Mouse (Mus musculus) thymus, postnatal 36 days (tissue): ENCODE measurements around the gene Pex6.
A peak's percentile ranks its signal among the peaks of the same experiment; 100 is the strongest.

Source experiments
- DNase-seq, 2 experiments: peaks; one replicate each; pipeline ENCODE4 v3.0.0; 2022; ENCODE audit warnings: mixed read lengths in 2 of 2

The Pex6 gene

DNA sequence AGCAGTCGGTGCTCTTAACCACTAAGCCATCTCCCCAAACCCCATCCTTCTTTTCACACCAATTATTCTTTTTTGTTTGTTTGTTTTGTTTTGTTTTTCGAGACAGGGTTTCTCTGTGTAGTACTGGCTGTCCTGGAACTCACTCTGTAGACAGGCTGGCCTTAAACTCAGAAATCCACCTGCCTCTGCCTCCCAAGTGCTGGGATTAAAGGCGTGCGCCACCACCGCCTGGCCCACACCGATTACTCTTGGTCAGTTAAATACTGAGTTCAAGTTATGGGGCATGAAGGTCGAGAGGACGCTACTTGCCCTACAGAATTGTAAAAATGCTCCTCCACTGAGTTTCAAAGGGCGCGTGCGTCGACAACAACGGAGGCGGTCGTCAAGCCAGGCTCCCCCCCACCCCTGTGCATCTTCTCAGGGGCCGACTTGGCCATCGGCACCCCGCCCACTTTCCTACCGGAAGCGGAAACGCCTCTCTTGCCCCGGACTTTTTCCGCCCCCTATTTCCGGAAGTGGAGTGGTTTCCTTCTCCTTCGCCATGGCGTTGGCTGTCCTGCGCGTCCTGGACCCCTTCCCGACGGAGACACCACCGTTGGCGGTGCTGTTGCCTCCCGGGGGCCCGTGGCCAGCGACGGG, at the start of gene Pex6:
Gene Pex6, plus strand, starts transcription at position 505 of the 639 bp plus-strand sequence.
- DNase-seq, result peak; percentile 89 to 92

DNA sequence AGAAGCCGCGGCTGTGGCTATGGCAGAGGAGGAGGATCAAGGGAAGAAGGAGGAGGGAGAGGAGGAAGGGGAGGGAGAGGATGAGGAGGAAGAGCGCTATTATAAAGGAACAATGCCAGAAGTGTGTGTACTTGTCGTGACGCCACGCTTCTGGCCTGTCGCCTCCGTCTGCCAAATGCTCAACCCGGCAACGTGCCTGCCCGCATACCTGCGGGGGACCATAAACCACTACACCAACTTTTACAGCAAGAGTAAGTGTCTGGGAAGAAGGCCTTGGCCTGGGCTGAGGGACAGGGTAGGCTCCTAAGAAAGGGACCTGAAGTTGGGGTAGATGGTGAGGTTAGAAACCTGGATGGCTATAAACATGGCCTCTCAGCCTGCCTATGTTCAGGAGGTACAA, 49.3 kb upstream of the Pex6 start:
- no peak for DNase-seq

DNA sequence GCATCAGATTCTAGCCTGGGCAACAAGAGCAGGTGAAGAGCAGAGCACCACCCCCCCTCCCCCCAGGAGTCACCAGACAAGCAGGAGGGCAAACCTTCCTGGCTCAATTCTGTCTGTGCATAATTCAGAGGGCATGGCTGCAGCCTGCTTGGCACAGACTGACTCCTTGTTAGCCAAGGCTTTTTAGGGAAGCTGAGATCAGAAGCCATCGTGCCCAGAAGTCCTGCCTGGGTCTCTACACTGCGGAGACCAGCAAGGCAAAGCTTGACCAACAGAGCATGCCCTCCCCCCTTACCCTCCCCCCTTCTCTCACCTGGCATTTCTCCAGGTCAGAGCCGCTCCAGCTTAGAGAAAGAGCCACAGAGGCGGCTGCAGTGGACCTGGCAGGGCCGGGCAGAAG, 48.5 kb upstream of the Pex6 start:
- DNase-seq, result no peak

DNA sequence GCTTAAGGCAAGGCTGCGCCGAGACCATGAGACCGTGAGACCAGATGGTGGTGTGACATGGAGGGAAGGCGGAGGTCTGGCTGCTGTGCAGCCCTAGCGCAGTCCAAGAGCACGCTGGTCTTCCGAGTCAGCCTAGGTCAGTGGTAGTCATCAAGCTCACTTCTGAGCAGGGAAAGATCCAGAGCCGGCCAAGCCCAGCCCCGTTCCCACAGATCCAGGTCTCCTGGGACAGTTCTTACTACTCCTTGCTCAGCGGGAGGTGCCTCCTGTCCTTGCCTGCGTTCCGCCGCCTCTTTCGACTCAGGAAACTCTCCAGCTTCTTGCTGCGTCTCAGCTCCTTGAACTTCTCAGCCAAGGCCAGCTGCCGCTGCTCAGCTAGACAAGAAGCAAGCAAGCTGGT, 43.6 kb upstream of the Pex6 start:
- no peak for DNase-seq

DNA sequence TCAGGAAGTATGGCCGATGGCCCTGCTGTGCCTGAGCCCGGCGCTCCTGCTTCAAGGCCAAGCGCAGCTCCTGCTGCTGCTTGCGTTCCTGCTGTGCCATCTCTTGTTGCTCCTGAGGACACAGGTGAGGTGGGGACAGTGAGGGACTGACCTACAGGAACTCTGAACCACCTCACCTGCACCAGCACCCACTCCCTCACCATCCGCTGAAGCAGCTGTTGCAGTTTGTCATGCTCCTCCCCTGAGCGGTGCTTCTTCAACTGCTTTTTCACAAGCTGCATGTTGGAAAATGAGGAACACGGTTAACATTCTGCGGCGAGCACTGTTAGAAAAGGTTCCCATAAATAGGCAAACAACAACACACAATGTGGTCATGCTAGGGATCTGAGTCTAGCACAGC, 41.4 kb upstream of the Pex6 start:
- DNase-seq, result no peak

DNA sequence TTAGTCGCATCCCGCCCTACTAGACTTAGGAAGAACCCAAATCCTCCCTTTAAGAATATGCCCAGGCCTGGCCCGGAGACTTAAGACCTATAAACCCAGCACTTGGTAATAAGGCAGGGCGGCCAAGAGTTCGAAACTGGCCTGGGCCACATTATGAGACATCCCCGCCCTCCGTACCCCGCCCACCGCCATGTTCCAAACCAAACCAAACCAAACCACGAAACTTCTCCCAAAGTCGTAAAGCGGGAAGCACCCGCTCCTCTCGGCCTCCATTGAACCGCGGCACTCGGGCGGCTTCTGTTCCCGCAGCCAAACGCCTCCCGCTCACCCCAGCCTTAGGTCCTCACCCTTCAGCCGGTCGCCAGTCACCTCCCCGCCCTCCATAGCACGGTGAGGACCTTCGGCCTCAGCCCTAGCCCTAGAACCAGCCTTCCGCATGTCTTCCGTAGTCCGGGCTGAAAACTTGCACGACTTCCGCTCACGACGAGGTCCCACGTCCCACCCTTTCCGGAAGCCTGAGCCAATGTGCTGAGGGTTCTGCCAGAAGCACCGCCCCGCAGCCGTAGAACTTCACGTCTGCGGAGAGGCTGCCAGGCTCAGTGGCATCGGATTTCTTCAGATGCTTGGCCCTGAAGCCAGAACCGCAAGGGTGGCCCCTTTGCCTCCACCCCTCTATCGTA, 37.3 kb upstream of the Pex6 start, which contains the start of gene Rrp36:
Gene Rrp36, minus strand, starts transcription at position 503 of the 680 bp plus-strand sequence.
- DNase-seq, result peak; percentile 83 to 87

DNA sequence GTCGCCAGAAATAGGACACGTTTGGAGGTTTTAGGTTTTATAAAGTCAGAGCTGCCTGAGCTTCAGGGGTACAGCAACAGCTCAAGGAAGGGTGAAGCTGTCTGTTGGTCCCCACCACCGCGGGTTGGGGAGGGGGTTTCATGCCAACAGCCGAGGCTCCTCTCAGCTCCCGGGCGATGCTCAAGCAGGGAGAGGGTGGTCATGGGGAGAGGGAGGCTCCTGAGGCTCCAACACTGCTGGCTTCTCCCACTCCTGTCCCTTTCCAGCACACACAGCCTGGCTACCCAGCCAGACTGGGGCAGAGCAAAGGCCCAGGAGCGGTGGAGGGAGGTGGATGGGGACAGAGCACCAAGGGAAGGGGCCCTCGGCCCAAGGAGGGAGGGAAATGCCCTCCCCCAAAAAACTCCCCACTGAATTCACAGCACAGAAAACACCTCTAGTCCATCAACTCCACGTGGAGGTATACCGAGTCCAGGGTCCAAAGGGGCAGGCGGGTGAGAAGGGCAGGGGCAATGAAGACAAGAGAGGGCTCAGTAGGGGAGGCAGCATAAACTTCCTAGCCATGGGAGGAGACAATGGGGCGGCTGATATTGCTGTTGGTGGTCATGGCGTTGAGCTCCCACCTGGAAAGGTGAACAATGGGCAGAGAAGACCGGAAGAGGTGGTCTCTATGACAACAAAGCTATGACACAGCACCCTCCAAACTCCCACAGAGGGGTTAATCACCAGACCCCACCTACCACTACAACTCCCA, 36.6 kb upstream of the Pex6 start:
- DNase-seq, result peak in 1 of 2 experiments; percentile 48

DNA sequence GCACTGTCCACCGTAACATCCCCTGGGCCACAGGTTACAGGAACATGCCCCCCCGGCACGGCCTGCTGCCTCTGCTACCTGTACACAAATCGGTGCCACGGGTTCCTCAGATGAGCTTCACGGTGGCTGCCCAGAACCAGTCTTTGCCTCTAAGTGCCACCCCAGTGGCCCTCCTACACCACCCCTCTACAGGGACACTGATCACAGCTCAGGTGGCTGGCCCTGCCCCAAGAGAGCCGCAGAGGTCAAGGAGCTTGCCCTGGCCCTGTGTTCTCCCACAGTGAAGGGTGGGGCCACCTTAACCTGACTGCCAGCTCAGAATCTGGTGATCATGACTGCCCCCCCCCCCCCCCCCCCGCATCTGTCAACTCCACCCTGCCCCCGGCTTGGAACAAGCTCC, 32.8 kb upstream of the Pex6 start, which contains the start of gene Mea1:
Gene Mea1, plus strand, starts transcription at position 378 of the 400 bp plus-strand sequence.
- no peak for DNase-seq

DNA sequence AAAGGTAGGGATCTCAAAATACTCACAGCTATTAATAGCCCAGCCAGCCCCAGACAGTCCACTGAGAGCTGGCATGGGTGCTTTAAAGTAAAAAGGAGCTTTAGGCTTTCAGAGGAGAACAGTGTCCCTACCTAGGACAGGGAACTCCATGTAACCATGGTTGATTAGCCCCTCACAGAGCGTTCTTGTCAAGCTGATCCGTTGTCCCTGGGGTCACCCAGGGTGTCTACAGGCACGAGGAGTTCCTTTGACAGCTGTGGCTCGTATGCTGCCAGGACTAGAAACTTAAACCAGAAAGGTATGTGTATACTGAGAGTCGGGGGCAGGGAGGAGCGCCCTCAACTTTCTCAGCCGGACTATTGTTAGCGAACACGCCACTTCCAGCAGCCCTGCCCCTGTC, 32.4 kb upstream of the Pex6 start:
- DNase-seq, result no peak

DNA sequence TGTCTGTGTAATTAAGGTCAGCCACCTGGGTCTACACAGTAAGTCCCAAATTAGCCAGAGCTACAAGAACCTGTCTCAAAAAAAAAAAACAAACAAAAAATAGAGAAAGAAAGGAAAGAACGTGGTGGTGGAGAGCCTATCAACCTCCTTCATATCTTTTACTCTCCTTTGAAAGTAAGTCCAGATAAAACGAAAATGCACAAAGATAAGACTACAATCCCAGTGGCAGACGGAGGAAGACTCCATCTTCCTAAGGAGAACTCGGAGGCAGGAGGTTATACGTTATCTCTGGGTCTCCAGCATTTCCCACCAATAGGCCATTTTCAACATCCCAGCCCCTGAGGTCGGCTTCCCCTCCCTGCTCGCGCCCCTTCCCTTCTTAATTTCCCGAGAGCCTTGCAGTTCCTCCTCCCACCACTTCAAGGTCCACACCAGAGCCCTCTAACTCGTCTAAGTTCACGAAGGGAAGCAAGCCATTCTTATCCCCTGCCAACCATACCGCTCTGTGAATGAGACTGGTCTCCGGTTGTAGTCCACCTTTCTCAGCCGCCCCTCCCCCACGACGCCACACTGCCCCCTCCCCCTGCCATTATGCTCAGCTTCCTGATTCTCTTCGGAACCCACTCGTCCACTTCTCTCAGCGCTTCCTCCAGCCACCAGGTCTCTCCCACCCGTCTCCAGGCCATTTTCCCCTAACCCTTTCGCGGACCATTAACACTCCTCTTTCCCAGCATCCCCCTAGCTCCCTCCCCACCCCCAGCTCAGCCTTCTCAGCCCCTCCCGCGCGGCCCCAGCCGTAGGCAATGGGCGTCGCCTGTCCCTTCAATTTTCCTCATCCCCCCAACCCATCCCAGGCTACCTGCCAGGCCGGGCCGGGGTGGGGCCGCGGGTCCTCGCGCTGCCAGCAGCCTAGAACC, 31.2 kb upstream of the Pex6 start:
- peak; percentile 44 to 53 for DNase-seq

DNA sequence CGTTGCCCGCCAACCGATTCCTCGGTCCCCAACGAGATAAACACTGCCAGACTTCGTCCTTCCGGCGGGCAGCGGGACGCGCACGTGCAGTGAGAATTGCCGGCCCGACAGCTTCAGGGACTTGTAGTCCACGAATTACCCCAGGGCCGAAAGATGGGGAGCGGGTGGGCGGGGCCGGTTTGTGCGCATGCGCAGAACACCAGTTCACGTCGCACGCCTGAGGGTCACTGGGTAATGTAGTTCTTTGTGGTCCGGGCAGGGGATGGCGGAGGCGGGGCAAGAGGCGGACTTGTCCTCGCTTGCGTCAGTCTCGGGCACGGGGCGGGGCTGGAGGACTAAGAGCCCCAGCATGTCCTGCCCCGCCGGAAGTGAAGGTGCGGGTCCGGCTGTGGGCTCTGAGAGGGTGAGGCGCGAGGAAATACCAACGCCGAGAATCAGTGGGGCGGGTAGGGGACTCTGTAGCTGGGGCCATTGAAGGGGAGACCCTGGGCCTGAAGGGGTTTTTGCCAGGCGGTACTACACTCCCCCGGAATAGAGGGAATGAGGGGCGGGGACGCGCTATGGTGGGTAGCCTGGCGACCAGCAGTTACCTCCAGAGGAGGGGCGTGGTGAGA, 30.4 kb upstream of the Pex6 start, which contains the start of gene Klhdc3:
Gene Klhdc3, minus strand, starts transcription at position 155 of the 614 bp plus-strand sequence.
- DNase-seq, result peak; percentile 96 to 98

DNA sequence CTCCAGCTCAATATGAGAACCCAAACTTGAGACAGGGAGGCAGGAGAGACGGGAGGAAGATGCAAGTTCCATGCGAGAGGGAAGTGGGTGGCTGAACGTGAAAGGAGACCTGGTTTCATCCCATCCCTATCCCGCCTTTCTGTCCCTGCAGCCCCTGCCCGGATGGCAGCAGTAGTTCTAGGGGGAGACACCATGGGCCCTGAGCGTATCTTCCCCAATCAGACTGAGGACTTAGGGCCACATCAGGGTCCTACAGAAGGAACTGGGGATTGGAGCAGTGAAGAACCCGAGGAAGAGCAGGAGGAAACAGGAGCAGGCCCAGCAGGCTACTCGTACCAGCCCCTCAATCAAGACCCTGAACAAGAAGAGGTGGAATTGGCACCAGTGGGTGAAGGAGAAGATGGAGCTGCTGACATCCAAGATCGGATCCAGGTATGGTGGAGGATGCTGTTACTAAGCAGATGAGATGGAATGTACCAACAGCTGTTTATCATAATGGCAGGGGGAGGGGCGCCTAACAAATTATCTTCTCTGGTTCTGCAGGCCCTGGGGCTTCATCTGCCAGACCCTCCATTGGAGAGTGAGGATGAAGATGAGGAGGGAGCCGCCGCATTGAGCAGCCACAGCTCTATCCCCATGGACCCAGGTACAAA, 29.7 kb upstream of the Pex6 start:
- peak in 1 of 2 experiments; percentile 38 for DNase-seq

DNA sequence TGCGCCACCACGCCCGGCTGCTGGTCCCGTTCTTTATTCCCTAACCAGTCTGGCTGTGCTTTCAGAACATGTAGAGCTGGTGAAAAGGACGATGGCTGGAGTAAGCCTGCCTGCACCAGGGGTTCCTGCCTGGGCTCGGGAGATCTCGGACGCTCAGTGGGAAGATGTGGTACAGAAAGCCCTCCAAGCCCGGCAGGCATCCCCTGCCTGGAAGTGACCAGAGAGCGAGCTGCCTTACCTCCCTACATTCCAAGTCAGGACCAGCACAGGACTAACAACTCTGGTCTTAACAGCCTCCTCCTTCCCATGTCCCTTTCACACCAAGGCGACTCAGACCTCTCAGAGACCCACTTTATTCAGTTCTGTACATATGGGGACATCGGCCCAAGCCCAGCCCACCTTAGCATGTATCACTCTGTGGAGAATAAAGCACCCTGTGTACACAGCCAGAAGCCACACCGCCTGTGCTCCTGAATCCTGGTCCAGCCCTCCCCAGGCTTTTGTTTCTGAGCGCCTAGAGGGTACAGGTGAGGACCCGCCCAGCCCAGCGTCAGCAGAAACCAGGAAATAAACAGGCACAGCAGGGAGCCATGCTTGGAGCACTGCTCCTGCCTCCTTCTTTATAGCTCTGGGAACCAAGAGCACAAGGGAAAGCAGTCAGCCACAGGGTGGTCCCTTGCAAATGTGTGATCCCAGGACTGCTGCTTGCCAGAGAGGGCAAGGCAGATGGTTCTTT, 28.4 kb upstream of the Pex6 start:
- DNase-seq, result no peak

DNA sequence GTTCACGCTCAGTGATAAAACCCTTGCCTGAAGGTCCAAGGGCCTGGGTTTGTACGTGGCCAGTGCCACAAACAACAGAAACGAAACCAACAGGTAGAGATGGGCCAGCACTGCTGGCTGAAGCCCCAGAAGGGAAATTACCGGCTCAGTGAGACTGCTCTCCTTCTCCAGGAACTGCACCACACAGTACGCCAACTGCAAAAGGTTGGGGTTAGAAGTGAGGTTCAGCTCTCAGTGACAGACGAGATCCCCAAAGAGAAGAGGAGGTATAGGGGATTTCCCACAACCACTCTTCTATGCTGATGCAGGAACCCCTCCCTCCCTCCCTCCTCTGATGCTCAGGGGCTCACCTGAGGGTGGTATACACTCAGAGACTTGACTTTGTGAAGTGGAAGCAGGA, 25.4 kb upstream of the Pex6 start:
- DNase-seq, result no peak

DNA sequence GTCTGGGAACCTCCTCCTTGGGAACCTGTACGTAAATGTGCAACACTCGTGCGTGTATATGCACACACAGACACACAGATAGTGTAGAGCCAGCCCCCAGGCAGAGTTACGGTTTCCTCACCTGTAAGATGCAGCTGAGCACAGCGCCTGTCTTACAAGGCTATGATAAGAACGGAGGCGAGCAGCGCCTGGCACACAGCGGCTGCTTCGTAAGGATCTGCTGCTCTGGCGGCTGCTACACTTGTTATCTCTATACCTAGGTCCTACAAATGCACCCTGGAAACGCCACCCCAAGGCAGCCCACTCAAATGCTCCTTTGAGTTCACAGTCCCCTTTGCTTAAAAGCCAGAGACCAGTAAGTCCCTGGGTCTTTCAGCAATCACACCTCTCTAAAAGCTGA, 20.6 kb upstream of the Pex6 start:
- no peak for DNase-seq

DNA sequence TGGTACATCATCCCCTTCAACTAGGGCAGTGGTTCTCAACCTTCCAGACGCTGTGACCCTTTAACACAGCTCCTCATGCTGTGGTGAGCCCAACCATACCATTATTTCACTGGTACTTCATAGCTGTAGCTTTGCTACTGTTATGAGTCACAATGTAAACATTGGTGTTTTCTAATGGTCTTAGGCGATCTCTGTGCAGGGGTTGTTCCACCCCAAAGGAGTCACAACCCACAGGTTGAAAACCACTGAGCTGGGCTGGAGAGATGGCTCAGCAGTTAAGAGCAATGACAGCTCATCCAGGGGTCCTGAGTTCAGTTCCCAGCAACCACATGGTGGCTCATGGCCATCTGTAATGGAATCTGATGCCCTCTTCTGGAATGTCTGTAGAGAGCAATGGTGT, 19.9 kb upstream of the Pex6 start:
- DNase-seq, result no peak

DNA sequence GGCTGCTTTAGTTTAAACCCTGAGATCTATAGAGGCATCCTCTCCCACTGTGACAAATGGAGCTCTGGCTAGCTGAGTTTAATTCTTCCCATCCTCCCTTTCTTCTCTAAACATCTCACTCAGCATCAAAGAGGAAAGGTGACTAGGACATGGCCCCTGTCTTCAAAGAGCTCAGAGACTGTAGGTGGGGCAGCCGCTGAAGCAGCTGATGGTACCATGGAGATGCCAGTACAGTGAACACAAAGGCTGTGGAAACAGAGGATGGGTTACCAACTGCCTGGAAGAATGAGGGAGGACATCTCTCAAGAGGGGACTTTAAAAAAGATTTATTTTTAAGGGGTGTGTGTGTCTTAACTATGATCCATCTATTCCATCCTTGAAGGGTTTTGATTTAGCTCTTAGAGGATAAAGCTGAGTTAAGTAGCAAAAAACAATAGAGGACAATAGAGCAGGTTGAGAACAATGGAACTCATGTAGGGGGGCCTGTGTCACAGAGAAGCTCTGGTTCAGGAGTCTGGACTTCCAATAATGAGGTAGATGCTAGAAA, 16.7 kb upstream of the Pex6 start:
- no peak for DNase-seq

DNA sequence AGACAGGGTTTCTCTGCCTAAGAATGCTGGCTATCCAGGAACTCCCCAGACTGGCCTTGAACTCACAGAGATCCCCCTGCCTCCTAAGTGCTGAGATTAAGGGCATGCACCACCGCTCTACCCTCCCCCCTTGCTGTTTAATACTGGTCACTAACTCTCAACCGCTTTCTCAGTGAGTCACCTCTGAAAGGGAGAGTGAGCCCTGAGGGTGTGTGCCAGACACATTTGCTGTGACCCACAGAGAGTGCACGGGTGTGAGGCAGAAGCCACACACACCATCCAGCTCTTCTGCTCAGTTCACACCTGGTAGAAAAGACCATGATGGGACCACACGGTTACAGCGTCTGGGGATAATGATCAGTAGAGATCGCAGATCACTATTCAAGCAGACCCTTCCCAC, 12.7 kb upstream of the Pex6 start:
- no peak for DNase-seq

DNA sequence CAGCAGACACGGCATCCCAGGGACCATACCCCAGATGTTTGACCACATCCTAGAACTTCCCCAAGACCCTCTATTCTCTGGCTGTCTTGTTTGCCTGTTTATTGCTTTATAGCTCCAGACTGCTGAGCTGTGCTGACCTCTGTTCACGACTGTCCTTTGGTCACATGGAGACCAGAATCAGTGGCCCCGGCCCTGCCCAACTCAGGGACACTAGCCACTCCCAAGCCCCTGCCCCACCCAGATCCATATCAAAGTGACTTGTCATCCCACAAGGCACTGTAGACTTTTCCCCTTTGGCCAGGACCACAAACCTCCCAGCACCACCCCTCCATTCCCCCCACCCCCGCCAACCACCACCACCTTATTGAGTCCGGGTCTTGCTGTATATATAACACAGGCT, 12.0 kb upstream of the Pex6 start:
- DNase-seq, result no peak

DNA sequence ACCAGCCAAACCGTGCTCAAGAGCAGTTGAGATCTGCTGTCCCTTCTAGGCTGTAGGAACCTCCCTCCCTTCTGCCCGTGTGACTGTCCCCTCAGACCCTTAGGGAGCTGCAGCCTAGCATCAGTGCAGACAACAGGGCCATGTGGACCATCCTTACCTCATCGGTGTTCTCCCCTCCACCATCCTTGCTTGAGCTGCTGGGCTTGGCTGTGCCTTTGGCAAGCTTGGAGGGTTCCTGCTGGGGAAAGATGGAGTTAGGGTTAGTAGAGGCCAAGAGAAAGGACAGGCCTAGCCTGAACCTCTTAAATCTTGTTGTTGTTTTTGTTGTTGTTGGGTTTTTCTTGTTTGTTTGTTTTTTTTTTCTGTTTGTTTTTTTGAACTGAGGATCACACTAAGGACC, 11.4 kb upstream of the Pex6 start:
- no peak for DNase-seq

DNA sequence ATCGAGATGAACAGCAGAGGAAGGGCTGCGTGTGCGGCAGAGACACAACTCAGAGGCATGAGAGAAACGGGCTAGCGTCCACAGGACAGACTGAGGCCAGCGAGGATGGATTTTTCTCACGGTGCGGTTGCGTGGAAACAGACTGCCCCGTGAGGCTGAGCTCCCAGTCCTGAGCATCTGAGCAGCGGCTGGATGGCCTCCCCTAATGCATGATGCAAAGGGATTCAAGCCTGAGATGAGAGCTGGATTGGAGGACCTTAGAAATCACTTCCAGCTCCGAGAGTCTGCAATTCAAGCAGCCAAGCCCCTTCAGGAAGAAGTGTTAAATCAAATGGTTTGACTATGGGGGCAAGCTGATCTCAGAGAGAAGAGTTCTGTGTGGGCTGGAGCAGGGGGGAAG, 9.8 kb upstream of the Pex6 start:
- DNase-seq, result no peak
